Mouse (Mus musculus): Measurements from ENCODE around the gene Prps1l1.

Gene Prps1l1

DNA sequence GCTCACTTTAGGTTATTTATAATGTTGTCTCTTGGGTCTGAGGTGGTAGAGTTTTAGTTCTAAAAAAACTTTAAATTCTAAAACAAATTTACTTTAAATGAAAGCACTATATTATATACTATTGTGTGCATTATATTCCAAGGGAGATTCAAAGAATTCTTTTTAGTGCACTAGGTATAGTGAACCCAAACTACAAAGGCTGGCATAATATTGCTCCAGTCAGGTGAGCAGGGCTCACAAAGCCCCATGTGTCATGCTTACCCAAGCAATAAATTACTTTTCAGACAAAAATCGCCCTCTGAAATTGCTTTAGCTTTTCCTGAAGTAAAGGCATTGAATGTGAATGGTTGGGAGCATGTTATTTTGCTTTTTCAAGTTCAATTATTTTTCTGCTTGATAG, 43.0 kb downstream of the Prps1l1 start:
- DNase-seq = no peak

All from thymus, postnatal 4 days (tissue).